Mouse (Mus musculus) urinary bladder, adult 2 months (tissue): ENCODE results near the gene Smg9. TPM values are rescaled to one million over a fixed set of nuclear protein-coding genes. Genes with fewer than 3 reads are reported as not detected.
A peak's percentile ranks its signal among the peaks of the same experiment; 100 is the strongest.

Source experiments
- DNase-seq: peaks from one replicate; pipeline ENCODE4 v3.0.0; 2022; ENCODE audit warnings: low spot score
- polyA plus RNA-seq: library from polyadenylated mRNA; depleted of rRNA; stranded (reverse); fragments of >200 nt; gene quantifications from 2 replicates; pipeline ENCODE4 v1.2.3, GENCODE M21; 2012

The Smg9 gene
- polyA plus RNA-seq, 1 experiment = 37.7 TPM

- no peak for DNase-seq
Observed at GRCm38 (mm10) chr7:24445266-24445926, 46.0 kb downstream of the Smg9 start.

- no peak for DNase-seq
Observed at GRCm38 (mm10) chr7:24446697-24447340, 47.4 kb downstream of the Smg9 start.

- DNase-seq = no peak
Observed at GRCm38 (mm10) chr7:24448782-24449517, 49.5 kb downstream of the Smg9 start.

GRCm38 (mm10) chr7:24450585-24451017, 51.2 kb downstream of the Smg9 start:
- no peak for DNase-seq

- no peak for DNase-seq
Observed at GRCm38 (mm10) chr7:24451855-24452311, 52.5 kb downstream of the Smg9 start, which contains the start of gene Irgc1. Irgc1 (minus strand) TSS chr7:24452297.

- DNase-seq = no peak
Observed at GRCm38 (mm10) chr7:24454199-24454598, 54.8 kb downstream of the Smg9 start.

- no peak for DNase-seq
Observed at GRCm38 (mm10) chr7:24455726-24456125, 56.3 kb downstream of the Smg9 start.

- DNase-seq = no peak
Observed at GRCm38 (mm10) chr7:24457726-24458370, 58.4 kb downstream of the Smg9 start.

- no peak for DNase-seq
Observed at GRCm38 (mm10) chr7:24459440-24459839, 60.0 kb downstream of the Smg9 start.

- DNase-seq = no peak
Observed at GRCm38 (mm10) chr7:24459843-24460242, 60.4 kb downstream of the Smg9 start.

- DNase-seq = no peak
Observed at GRCm38 (mm10) chr7:24461376-24462051, 62.1 kb downstream of the Smg9 start.

GRCm38 (mm10) chr7:24462388-24463319, 63.2 kb downstream of the Smg9 start, which contains the start of gene Plaur:
Plaur (plus strand) TSS chr7:24462484.
- peak; percentile 48 for DNase-seq

- no peak for DNase-seq
Observed at GRCm38 (mm10) chr7:24466835-24467234, 67.4 kb downstream of the Smg9 start.

GRCm38 (mm10) chr7:24467886-24468285, 68.5 kb downstream of the Smg9 start:
- DNase-seq = no peak

GRCm38 (mm10) chr7:24469126-24469525, 69.7 kb downstream of the Smg9 start:
- DNase-seq = no peak

- no peak for DNase-seq
Observed at GRCm38 (mm10) chr7:24470356-24470755, 70.9 kb downstream of the Smg9 start.
